Mouse (Mus musculus): Measurements from ENCODE around the gene Yaf2.

- no peak for TF ChIP-seq POLR2A (IDR thresholded peaks at IDR 0.05; ENCODE audit: low read depth, low read length)
- TF ChIP-seq CTCF (IDR thresholded peaks at IDR 0.05; ENCODE audit: extremely low read depth, insufficient read length, insufficient replicate concordance, low read depth, low read length) = no peak
Observed at GRCm38 (mm10) chr15:93253172-93253571, 83.6 kb downstream of the Yaf2 start.

Data from small intestine, adult 2 months (tissue).